Mouse (Mus musculus) ES-Bruce4 (cell line): ENCODE results near the gene Fam32a. TPM values are rescaled to one million over a fixed set of nuclear protein-coding genes. Genes with fewer than 3 reads are reported as not detected.

Source experiments
- H3K27ac ChIP-seq: 2 replicates; pipeline ENCODE4 v1.5.1; 2012; ENCODE audit warnings: low read length, inconsistent platforms; ENCODE audit not compliant: insufficient read depth
- H3K27me3 ChIP-seq: 2 replicates; pipeline ENCODE4 v1.6.1; 2012; ENCODE audit warnings: mild to moderate bottlenecking, low read length, inconsistent platforms; ENCODE audit not compliant: control insufficient read depth, poor library complexity, insufficient read depth, severe bottlenecking
- H3K36me3 ChIP-seq: 2 replicates; pipeline ENCODE4 v1.6.1; 2012; ENCODE audit warnings: inconsistent platforms, mild to moderate bottlenecking, low read length, moderate library complexity; ENCODE audit not compliant: control insufficient read depth, poor library complexity, insufficient read depth, severe bottlenecking
- H3K4me1 ChIP-seq: one replicate; pipeline ENCODE4 v1.8.1; 2011; ENCODE audit warnings: low read length; ENCODE audit not compliant: control insufficient read depth, insufficient read depth
- H3K4me3 ChIP-seq: 2 replicates; pipeline ENCODE4 v1.5.1; 2011; ENCODE audit warnings: low read depth, mild to moderate bottlenecking, low read length
- H3K9ac ChIP-seq: 2 replicates; pipeline ENCODE4 v1.6.1; 2012; ENCODE audit warnings: low read depth, mild to moderate bottlenecking, inconsistent platforms; ENCODE audit not compliant: poor library complexity, severe bottlenecking
- H3K9me3 ChIP-seq: replicated peaks from 2 replicates; pipeline ENCODE4 v1.6.1; 2012; ENCODE audit warnings: mild to moderate bottlenecking, low read length, inconsistent platforms; ENCODE audit not compliant: control insufficient read depth, poor library complexity, insufficient read depth, severe bottlenecking
- CTCF ChIP-seq: IDR thresholded peaks from one replicate; pipeline ENCODE4 v1.8.1; 2011; ENCODE audit warnings: low read depth, low read length
- EP300 ChIP-seq: IDR thresholded peaks from 2 replicates; pipeline ENCODE4 v1.6.1; 2011; ENCODE audit warnings: low read depth, low read length; ENCODE audit not compliant: insufficient read depth
- POLR2A ChIP-seq: IDR thresholded peaks from one replicate; pipeline ENCODE4 v1.8.1; 2011; ENCODE audit warnings: low read length; ENCODE audit not compliant: insufficient read depth
- polyA plus RNA-seq: library from polyadenylated mRNA; stranded (reverse); fragments of >200 nt; gene quantifications from 2 replicates; pipeline ENCODE4 v1.2.4, GENCODE M21; 2011; ENCODE audit warnings: low read depth; ENCODE audit not compliant: missing spikeins, insufficient read depth, insufficient read length

Gene Fam32a
- polyA plus RNA-seq, 1 experiment: 45.1 TPM

DNA sequence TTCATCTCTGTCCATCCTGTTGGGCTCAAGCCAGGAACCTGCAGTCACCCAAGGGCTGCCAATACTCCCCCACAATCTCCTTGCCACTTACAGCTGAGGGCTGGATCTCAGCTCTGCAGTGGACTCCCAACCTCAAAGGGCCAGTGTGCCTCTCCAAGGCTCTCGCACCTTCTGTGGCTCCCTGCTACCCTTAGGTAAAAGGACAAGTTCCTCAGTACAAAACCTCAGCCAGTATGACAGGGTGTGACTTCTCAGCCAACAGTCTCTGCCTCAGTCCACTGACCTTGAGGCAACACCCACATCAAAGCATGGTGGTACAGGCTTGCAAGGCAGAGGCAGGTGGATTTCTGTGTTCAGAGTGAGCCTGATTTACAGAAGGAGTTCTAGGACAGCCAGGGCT is 7.7 kb upstream of the Fam32a start:
- Histone ChIP-seq H3K4me3 (no peak overlapping the region), H3K27ac (no peak overlapping the region), H3K9me3 (no peaks in the 10 kb centered on the region), H3K4me1 (no peaks in the 10 kb centered on the region), H3K27me3 (no peaks in the 10 kb centered on the region), H3K36me3 (no peaks in the 10 kb centered on the region), H3K9ac (no peak overlapping the region)
- TF ChIP-seq EP300 (no peak), CTCF (no peak), POLR2A (no peak)

- Histone ChIP-seq H3K36me3 (no peaks in the 10 kb centered on the region), H3K27me3 (no peaks in the 10 kb centered on the region)
- TF ChIP-seq POLR2A (no peak), CTCF (no peak), EP300 (no peak)
These were observed 6.8 kb upstream of the Fam32a start, which contains the start of gene Cib3 for GRCm38 (mm10) chr8:72212751-72213150. Gene Cib3, minus strand, starts transcription at chr8:72212837.

GRCm38 (mm10) chr8:72213536-72213935 is 6.0 kb upstream of the Fam32a start, which contains the start of gene Gm11034:
Gene Gm11034, minus strand, starts transcription at chr8:72213636.
- no peak within 1 kb of the TSS for H3K4me3 ChIP-seq
- H3K27me3 ChIP-seq: no peaks in the 10 kb centered on the region
- no peak within 1 kb of the TSS for H3K27ac ChIP-seq
- TF ChIP-seq EP300: no peak
- TF ChIP-seq CTCF: no peak
- no peak for TF ChIP-seq POLR2A
- no peaks in the 10 kb centered on the region for H3K4me1 ChIP-seq
- no peaks in the 10 kb centered on the region for H3K36me3 ChIP-seq
- H3K9ac ChIP-seq: no peak within 1 kb of the TSS
- H3K9me3 ChIP-seq: no peaks in the 10 kb centered on the region

More at GRCm38 (mm10) chr8:72212751-72213150, 6.8 kb upstream of the Fam32a start, which contains the start of gene Cib3:
- H3K4me3 ChIP-seq: no peak within 1 kb of the TSS
- no peak within 1 kb of the TSS for H3K27ac ChIP-seq
- no peaks in the 10 kb centered on the region for H3K9me3 ChIP-seq
- H3K9ac ChIP-seq: no peak within 1 kb of the TSS
- H3K4me1 ChIP-seq: no peaks in the 10 kb centered on the region

GRCm38 (mm10) chr8:72215060-72215459 is 4.5 kb upstream of the Fam32a start:
- TF ChIP-seq EP300 (no peak), CTCF (peak; percentile 93), POLR2A (no peak)
- Histone ChIP-seq H3K4me1 (no peaks in the 10 kb centered on the region), H3K27me3 (no peaks in the 10 kb centered on the region), H3K9me3 (no peaks in the 10 kb centered on the region), H3K9ac (no peak overlapping the region), H3K36me3 (no peaks in the 10 kb centered on the region), H3K4me3 (no peak overlapping the region), H3K27ac (no peak overlapping the region)

DNA sequence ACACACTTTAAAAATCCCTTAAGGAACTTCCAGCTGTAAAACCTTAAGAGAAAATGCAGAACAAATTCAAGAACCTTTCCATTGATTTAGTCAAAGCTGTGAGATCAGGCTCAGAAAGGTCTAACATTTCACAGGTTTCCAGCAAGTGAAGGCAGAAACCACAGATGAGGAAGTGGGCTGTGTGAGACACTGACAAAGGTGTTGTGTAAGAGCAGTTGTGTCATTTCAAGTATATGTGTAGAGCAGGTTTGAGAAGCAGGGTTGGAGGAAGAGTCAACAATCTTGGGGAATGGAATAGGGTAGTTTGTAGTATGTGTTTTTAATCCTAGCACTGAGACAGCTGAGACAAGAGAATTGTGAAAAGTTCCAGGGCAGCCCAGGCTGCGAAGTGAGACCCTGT is 3.7 kb upstream of the Fam32a start:
- Histone ChIP-seq H3K36me3 (no peaks in the 10 kb centered on the region), H3K4me3 (no peak overlapping the region), H3K27me3 (no peaks in the 10 kb centered on the region), H3K9me3 (no peaks in the 10 kb centered on the region), H3K27ac (no peak overlapping the region), H3K4me1 (no peaks in the 10 kb centered on the region), H3K9ac (no peak overlapping the region)
- no peak for TF ChIP-seq POLR2A
- no peak for TF ChIP-seq CTCF
- TF ChIP-seq EP300: no peak

GRCm38 (mm10) chr8:72218781-72219540 is 569 bp upstream of the Fam32a start:
- H3K9me3 ChIP-seq: peaks cover 5% of the 10 kb centered on the region; the same call in 1 of the 2 replicates
- H3K4me3 ChIP-seq: no peak overlapping the region
- no peaks in the 10 kb centered on the region for H3K4me1 ChIP-seq
- no peak overlapping the region for H3K9ac ChIP-seq
- H3K36me3 ChIP-seq: peaks cover 24% of the 10 kb centered on the region
- no peak overlapping the region for H3K27ac ChIP-seq
- H3K27me3 ChIP-seq: no peaks in the 10 kb centered on the region
- TF ChIP-seq EP300: no peak
- TF ChIP-seq POLR2A: no peak
- no peak for TF ChIP-seq CTCF
